Mouse (Mus musculus) limb, embryonic 11.5 days (tissue): ENCODE measurements around the gene Lilr4b. TPM values are rescaled to one million over a fixed set of nuclear protein-coding genes. Genes with fewer than 3 reads are reported as not detected.
"Not testable (repeated sequence)": the region's sequence is repeated elsewhere in the genome, so short reads cannot be mapped to it uniquely, and the experiment has no call there.

Experiments
- ATAC-seq: fragments of 200-750 bp; cut with Nextera tagmentation; 2 replicates; pipeline ENCODE4 v1.8.0; 2017; ENCODE audit warnings: low read depth; ENCODE audit not compliant: insufficient number of reproducible peaks, low FRiP score, low TSS enrichment
- DNase-seq: peaks from one replicate; pipeline ENCODE4 v3.0.0-alpha.2; 2015; ENCODE audit warnings: low spot score
- H3K27ac ChIP-seq: fragments of 300-500 bp; sonication (generic); replicated peaks from 2 replicates; pipeline ENCODE4 v1.5.1; 2014; ENCODE audit warnings: low read depth, mild to moderate bottlenecking, low read length
- H3K27me3 ChIP-seq: fragments of 300-500 bp; sonication (generic); 2 replicates; pipeline ENCODE4 v1.6.1; 2014; ENCODE audit warnings: mild to moderate bottlenecking, low read length, mixed read lengths; ENCODE audit not compliant: control insufficient read depth, insufficient read depth
- H3K36me3 ChIP-seq: fragments of 300-500 bp; sonication (generic); 2 replicates; pipeline ENCODE4 v1.6.1; 2014; ENCODE audit warnings: mild to moderate bottlenecking, low read length, moderate library complexity, mixed read lengths; ENCODE audit not compliant: control insufficient read depth, insufficient read depth
- H3K4me1 ChIP-seq: fragments of 300-500 bp; sonication (generic); 2 replicates; pipeline ENCODE4 v1.6.1; 2014; ENCODE audit warnings: low read length, mixed read lengths; ENCODE audit not compliant: control insufficient read depth, insufficient read depth
- H3K4me2 ChIP-seq: fragments of 300-500 bp; sonication (generic); 2 replicates; pipeline ENCODE4 v1.6.1; 2014; ENCODE audit warnings: low read depth, mild to moderate bottlenecking, moderate library complexity; ENCODE audit not compliant: severe bottlenecking
- H3K4me3 ChIP-seq: fragments of 300-500 bp; sonication (generic); 2 replicates; pipeline ENCODE4 v1.5.1; 2014; ENCODE audit warnings: low read depth, low read length
- H3K9ac ChIP-seq: fragments of 300-500 bp; sonication (generic); 2 replicates; pipeline ENCODE4 v1.6.1; 2014; ENCODE audit warnings: mild to moderate bottlenecking, low read length
- H3K9me3 ChIP-seq: fragments of 300-500 bp; sonication (generic); 2 replicates; pipeline ENCODE4 v1.6.1; 2016; ENCODE audit warnings: low read length; ENCODE audit not compliant: control insufficient read depth
- WGBS: fragments of 180-500 bp; shearing (Covaris S2); extraction: QIAGEN DNeasy Blood & Tissue Kit; methylation state at CpG from one replicate; pipeline ENCODE4 v1.1.7; 2014; 5-methylcytosine and 5-hydroxymethylcytosine counted together
- polyA plus RNA-seq: library from polyadenylated mRNA; unstranded; fragments of >200 nt; fragmentation: Nextera tagmentation; extraction: Ambion mirVana; gene quantifications from 2 replicates; pipeline ENCODE4 v1.2.1, GENCODE M21; 2014

Gene Lilr4b
- polyA plus RNA-seq, 1 experiment from 2014 or later: not detected

GRCm38 (mm10) chr10:51490691-51491090, 10.3 kb downstream of the Lilr4b start, which contains the start of gene Lilrb4a:
Lilrb4a (plus strand) TSS chr10:51490956.
- H3K9me3 ChIP-seq, H3K4me2 ChIP-seq, DNase-seq, H3K9ac ChIP-seq, H3K4me1 ChIP-seq, H3K27me3 ChIP-seq, H3K36me3 ChIP-seq, ATAC-seq, H3K4me3 ChIP-seq, H3K27ac ChIP-seq: not testable (repeated sequence)
- no CpG with 5 or more reads among the region's 2 CpGs for WGBS

- no peak overlapping the region for H3K4me3 ChIP-seq
- H3K27ac ChIP-seq: no peak overlapping the region
- no peak for ATAC-seq
- H3K9ac ChIP-seq: no peak overlapping the region
- H3K4me1 ChIP-seq: no peaks in the 10 kb centered on the region
- H3K4me2 ChIP-seq: no peak overlapping the region
- DNase-seq: no peak
- H3K9me3 ChIP-seq: no peaks in the 10 kb centered on the region
- no peaks in the 10 kb centered on the region for H3K27me3 ChIP-seq
- no peaks in the 10 kb centered on the region for H3K36me3 ChIP-seq
Measured at GRCm38 (mm10) chr10:51520021-51520420, 39.6 kb downstream of the Lilr4b start.

DNA sequence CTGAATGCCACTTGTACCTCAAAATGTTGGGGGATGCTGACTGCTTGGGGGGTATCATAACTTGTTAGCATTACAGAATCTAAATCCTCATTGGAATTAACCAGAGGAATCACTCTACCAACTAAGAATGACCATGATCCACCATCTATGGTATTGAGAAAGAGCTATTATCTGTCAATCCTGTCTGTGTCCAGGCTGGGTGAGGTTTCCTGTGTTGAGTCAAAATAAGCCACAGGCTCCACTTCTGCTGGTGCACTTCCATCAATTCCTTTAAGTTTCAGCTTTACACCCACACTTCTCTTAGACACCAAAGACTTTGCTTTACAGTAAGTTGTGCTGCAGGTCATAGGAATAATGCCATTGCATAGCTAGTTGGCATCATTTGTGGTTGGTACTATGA, 41.0 kb downstream of the Lilr4b start:
- no peak for ATAC-seq
- Histone ChIP-seq H3K36me3 (no peaks in the 10 kb centered on the region), H3K4me3 (no peak overlapping the region), H3K27me3 (no peaks in the 10 kb centered on the region), H3K27ac (no peak overlapping the region), H3K9ac (no peak overlapping the region), H3K4me2 (no peak overlapping the region), H3K4me1 (no peaks in the 10 kb centered on the region), H3K9me3 (no peaks in the 10 kb centered on the region)
- DNase-seq: no peak

GRCm38 (mm10) chr10:51526090-51526489, 45.7 kb downstream of the Lilr4b start:
- DNase-seq (no peak), ATAC-seq (no peak)
- H3K27ac ChIP-seq: no peak overlapping the region
- H3K4me1 ChIP-seq: no peaks in the 10 kb centered on the region
- no peaks in the 10 kb centered on the region for H3K36me3 ChIP-seq
- no peak overlapping the region for H3K4me3 ChIP-seq
- H3K9me3 ChIP-seq: no peaks in the 10 kb centered on the region
- no peaks in the 10 kb centered on the region for H3K27me3 ChIP-seq
- WGBS: 82% methylated on average over 7 of the region's 7 CpGs
- no peak overlapping the region for H3K4me2 ChIP-seq
- H3K9ac ChIP-seq: no peak overlapping the region

DNA sequence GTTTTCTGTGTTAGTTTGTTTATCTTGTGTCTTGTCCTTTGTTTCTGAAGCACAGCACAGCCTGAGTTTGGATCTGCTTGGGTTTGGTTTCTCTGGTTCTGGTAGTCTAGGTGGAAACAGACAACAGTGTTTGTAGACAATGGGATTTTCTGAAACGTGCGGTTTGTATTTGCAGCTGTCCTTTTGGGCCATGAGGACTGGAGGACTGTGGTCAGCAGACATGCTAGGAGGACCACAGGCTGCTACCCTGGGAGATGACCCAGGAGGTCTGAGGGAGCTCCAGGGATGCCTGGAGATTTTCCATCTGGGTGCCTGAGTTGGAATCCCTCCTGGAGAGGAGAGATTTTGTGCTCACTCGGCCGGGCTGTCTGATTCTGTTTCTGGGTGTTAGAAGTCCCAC, 46.2 kb downstream of the Lilr4b start:
- Histone ChIP-seq H3K9ac (no peak overlapping the region), H3K4me3 (no peak overlapping the region), H3K4me2 (no peak overlapping the region), H3K4me1 (no peaks in the 10 kb centered on the region), H3K9me3 (no peaks in the 10 kb centered on the region), H3K36me3 (no peaks in the 10 kb centered on the region), H3K27ac (no peak overlapping the region), H3K27me3 (no peaks in the 10 kb centered on the region)
- 88% methylated on average over 4 of the region's 4 CpGs for WGBS
- DNase-seq (no peak), ATAC-seq (no peak)

- Histone ChIP-seq H3K27ac (no peak overlapping the region), H3K4me1 (no peaks in the 10 kb centered on the region), H3K9me3 (no peaks in the 10 kb centered on the region), H3K27me3 (no peaks in the 10 kb centered on the region), H3K9ac (no peak overlapping the region), H3K4me2 (no peak overlapping the region), H3K36me3 (no peaks in the 10 kb centered on the region), H3K4me3 (no peak overlapping the region)
- DNase-seq (no peak), ATAC-seq (no peak)
- WGBS: 73% methylated on average over 8 of the region's 8 CpGs
Measured at GRCm38 (mm10) chr10:51528840-51529434, 48.5 kb downstream of the Lilr4b start.

GRCm38 (mm10) chr10:51529497-51529896, 49.1 kb downstream of the Lilr4b start:
- H3K4me2 ChIP-seq: no peak overlapping the region
- 77% methylated on average over 3 of the region's 3 CpGs for WGBS

GRCm38 (mm10) chr10:51530813-51531212, 50.4 kb downstream of the Lilr4b start:
- ATAC-seq (no peak), DNase-seq (no peak)
- Histone ChIP-seq H3K27me3 (no peaks in the 10 kb centered on the region), H3K4me1 (no peaks in the 10 kb centered on the region), H3K4me3 (no peak overlapping the region), H3K36me3 (no peaks in the 10 kb centered on the region), H3K9me3 (no peaks in the 10 kb centered on the region), H3K27ac (no peak overlapping the region), H3K9ac (no peak overlapping the region), H3K4me2 (no peak overlapping the region)
- 92% methylated on average over 7 of the region's 7 CpGs for WGBS

More at GRCm38 (mm10) chr10:51529497-51529896, 49.1 kb downstream of the Lilr4b start:
- no peaks in the 10 kb centered on the region for H3K9me3 ChIP-seq
- H3K27ac ChIP-seq: no peak overlapping the region
- DNase-seq: no peak
- H3K27me3 ChIP-seq: no peaks in the 10 kb centered on the region
- no peak overlapping the region for H3K4me3 ChIP-seq
- H3K9ac ChIP-seq: no peak overlapping the region
- ATAC-seq: no peak
- H3K4me1 ChIP-seq: no peaks in the 10 kb centered on the region
- no peaks in the 10 kb centered on the region for H3K36me3 ChIP-seq
